Mouse (Mus musculus) cerebellum, adult 8-10 months (tissue): ENCODE measurements around the gene Tcl1b2.
"Not testable (repeated sequence)": the region's sequence is repeated elsewhere in the genome, so short reads cannot be mapped to it uniquely, and the experiment has no call there.

Experiments
- DNase-seq: peaks from one replicate; pipeline ENCODE4 v3.0.0; 2022

Tcl1b2 gene

GRCm38 (mm10) chr12:105174318-105174717 lies 28.5 kb downstream of the Tcl1b2 start:
- peak; percentile 5 for DNase-seq

- DNase-seq: not testable (repeated sequence)
These were observed 30.2 kb downstream of the Tcl1b2 start, which contains the start of gene Tcl1b5 for GRCm38 (mm10) chr12:105176044-105176443. Gene Tcl1b5 (plus strand): TSS chr12:105176344.

GRCm38 (mm10) chr12:105181040-105181644 lies 35.3 kb downstream of the Tcl1b2 start:
- DNase-seq: not testable (repeated sequence)

GRCm38 (mm10) chr12:105188980-105189379 lies 43.2 kb downstream of the Tcl1b2 start:
- DNase-seq: not testable (repeated sequence)

GRCm38 (mm10) chr12:105190743-105191142 lies 44.9 kb downstream of the Tcl1b2 start, which contains the start of gene Tcl1b3:
Gene Tcl1b3 (plus strand): TSS chr12:105191043.
- DNase-seq: not testable (repeated sequence)

- DNase-seq: not testable (repeated sequence)
These were observed 54.1 kb downstream of the Tcl1b2 start for GRCm38 (mm10) chr12:105199684-105200497.

GRCm38 (mm10) chr12:105201657-105202056 lies 55.8 kb downstream of the Tcl1b2 start, which contains the start of gene Tcl1b4:
Gene Tcl1b4 (plus strand): TSS chr12:105201957.
- DNase-seq: not testable (repeated sequence)
